8 mouse cellular contexts compared by ENCODE assay signal in genomic region chr8:71592374-71593170, GRCm38 (mm10). TPM values are rescaled to one million over a fixed set of nuclear protein-coding genes. Genes with fewer than 3 reads are reported as not detected.
DNase-seq lines count a peak whose midpoint lies in the region; ATAC-seq and TF ChIP-seq lines count a peak whose summit lies in the region.

No protein-coding gene starts in this region.

- H3K9me3 ChIP-seq in midbrain, embryonic 11.5 days (ENCODE audit: control insufficient read depth, low read length): no peaks in the 10 kb centered on the region
- H3K9me3 ChIP-seq in stomach, embryonic 16.5 days (replicated peaks; ENCODE audit: control insufficient read depth, low read length): no peaks in the 10 kb centered on the region

- H3K79me2 ChIP-seq in liver, adult 2 months (ENCODE audit: control insufficient read depth, insufficient read depth, low read length): no peaks in the 10 kb centered on the region

- 0 out of 2 replicates have a peak, but pooled peaks have one; percentile 49 for TF ChIP-seq POLR2A in liver, adult 2 months (IDR thresholded peaks at IDR 0.05; ENCODE audit: extremely low read depth, insufficient read depth, low read length)

- peak; percentile 55 for DNase-seq in liver, adult 2 months (ENCODE audit: extremely low read depth, low read depth, low spot score)
- DNase-seq in liver: no peak
- DNase-seq in cerebellum, postnatal 14 days: peak; percentile 80 to 88
- peak; percentile 61 to 77 for DNase-seq in gastrocnemius, postnatal 4 days (ENCODE audit: low spot score in 2 of 2)
- peak; percentile 87 for DNase-seq in kidney, adult 11 months
- DNase-seq in left cerebral cortex, postnatal 36 days (ENCODE audit: low spot score in 2 of 2): peak; percentile 93 to 94
- DNase-seq in midbrain, embryonic 11.5 days (ENCODE audit: low spot score, missing footprints): peak; percentile 93

- peak overlapping the region; percentile 97 for H3K9ac ChIP-seq in liver, adult 2 months (ENCODE audit: low read depth, low read length)
- peak overlapping the region; percentile 85 for H3K9ac ChIP-seq in midbrain, embryonic 11.5 days (ENCODE audit: low read length)
- H3K9ac ChIP-seq in stomach, embryonic 16.5 days (ENCODE audit: low read length): peak overlapping the region; percentile 98

- intact Hi-C loops in left cerebral cortex, postnatal 36 days (cut with DNase I): loop anchor here (2.0 kb wide), 1 partner anchor 24 kb away; the partner anchor contains the start of gene Slc27a1

- H3K4me1 ChIP-seq in liver, adult 2 months (ENCODE audit: control insufficient read depth, insufficient read depth, low read length): peaks cover 12% of the 10 kb centered on the region
- peaks cover 22% of the 10 kb centered on the region for H3K4me1 ChIP-seq in midbrain, embryonic 11.5 days (ENCODE audit: control insufficient read depth, insufficient read depth, low read length)
- H3K4me1 ChIP-seq in stomach, embryonic 16.5 days (ENCODE audit: control insufficient read depth, insufficient read depth, low read length): peaks cover 24% of the 10 kb centered on the region

- peak overlapping the region; percentile 86 for H3K4me3 ChIP-seq in liver, adult 2 months (ENCODE audit: insufficient read depth, low read depth, low read length)
- H3K4me3 ChIP-seq in midbrain, embryonic 11.5 days (ENCODE audit: low read depth, low read length): peak overlapping the region; percentile 69
- peak overlapping the region; percentile 94 for H3K4me3 ChIP-seq in stomach, embryonic 16.5 days (replicated peaks; ENCODE audit: low read length)

- H3K27me3 ChIP-seq in liver, adult 2 months (ENCODE audit: control insufficient read depth, insufficient read depth, low read length): no peaks in the 10 kb centered on the region
- no peaks in the 10 kb centered on the region for H3K27me3 ChIP-seq in midbrain, embryonic 11.5 days (ENCODE audit: control insufficient read depth, insufficient read depth, low read length)
- H3K27me3 ChIP-seq in stomach, embryonic 16.5 days (ENCODE audit: control insufficient read depth, insufficient read depth, low read length): no peaks in the 10 kb centered on the region

- WGBS in liver, adult 2 months: 3% methylated on average over 60 of the region's 60 CpGs
- 5% methylated on average over 60 of the region's 60 CpGs for WGBS in midbrain, embryonic 11.5 days
- WGBS in stomach, embryonic 16.5 days: 4% methylated on average over 60 of the region's 60 CpGs

- H3K27ac ChIP-seq in liver, adult 2 months (replicated peaks; ENCODE audit: insufficient read depth, low read depth, low read length): peak overlapping the region; percentile 93
- peak overlapping the region; percentile 94 for H3K27ac ChIP-seq in midbrain, embryonic 11.5 days (ENCODE audit: low read depth, low read length)
- peak overlapping the region; percentile 99 for H3K27ac ChIP-seq in stomach, embryonic 16.5 days (ENCODE audit: low read length)

- TF ChIP-seq CTCF in liver, adult 2 months (IDR thresholded peaks at IDR 0.05; ENCODE audit: low read depth, low read length): peak; percentile 1; the same call in 1 of the 2 replicates

- peak overlapping the region; percentile 86 for H3K4me2 ChIP-seq in midbrain, embryonic 11.5 days
- H3K4me2 ChIP-seq in stomach, embryonic 16.5 days (ENCODE audit: low read depth, low read length): peak overlapping the region; percentile 68

- no peaks in the 10 kb centered on the region for H3K36me3 ChIP-seq in liver, adult 2 months (ENCODE audit: control insufficient read depth, insufficient read depth, low read length)
- H3K36me3 ChIP-seq in midbrain, embryonic 11.5 days (ENCODE audit: control insufficient read depth, insufficient read depth, low read length): no peaks in the 10 kb centered on the region
- no peaks in the 10 kb centered on the region; the same call in 1 of the 2 replicates for H3K36me3 ChIP-seq in stomach, embryonic 16.5 days (ENCODE audit: control insufficient read depth, insufficient read depth, low read length)

- ATAC-seq in midbrain, embryonic 11.5 days (ENCODE audit: low FRiP score): peak; percentile 78
- ATAC-seq in stomach, embryonic 16.5 days (ENCODE audit: insufficient read depth, low FRiP score): peak; percentile 71

RNA-seq across cellular contexts. Expression of gene Pgls, which starts 0.6 kb away (rescaled TPM):
- total RNA-seq in liver, adult 2 months (2014; rRNA removed): 111 and 113 TPM in 2 replicates
- polyA plus RNA-seq in liver, adult 2 months (2012; rRNA removed): 119 and 124 TPM in 2 replicates
- total RNA-seq in gastrocnemius, postnatal 4 days (2021): 10 to 100 TPM; 71.4 to 72.1 TPM
- 10 to 100 TPM; 31.1 to 41.6 TPM for total RNA-seq in left cerebral cortex, postnatal 36 days (2021)
- polyA plus RNA-seq in midbrain, embryonic 11.5 days (2014; fragmentation: Nextera tagmentation; extraction: Ambion mirVana): 224 and 234 TPM in 2 replicates
- polyA plus RNA-seq in stomach, embryonic 16.5 days (2015; fragmentation: Nextera tagmentation; extraction: Ambion mirVana): 200 and 206 TPM in 2 replicates

RNA-seq across cellular contexts. Expression of gene Fam129c, which starts 4.9 kb away (rescaled TPM):
- total RNA-seq in liver, adult 2 months (2014; rRNA removed): 0.92 and 1.3 TPM in 2 replicates
- polyA plus RNA-seq in liver, adult 2 months (2012; rRNA removed): 0.73 and 2.1 TPM in 2 replicates
- total RNA-seq in gastrocnemius, postnatal 4 days (2021): 1 to 10 TPM; 1.8 to 2.6 TPM
- total RNA-seq in left cerebral cortex, postnatal 36 days (2021): 1 to 10 TPM; 3.9 to 4.0 TPM
- 3.2 and 3.6 TPM in 2 replicates for polyA plus RNA-seq in midbrain, embryonic 11.5 days (2014; fragmentation: Nextera tagmentation; extraction: Ambion mirVana)
- polyA plus RNA-seq in stomach, embryonic 16.5 days (2015; fragmentation: Nextera tagmentation; extraction: Ambion mirVana): 3.2 and 4.0 TPM in 2 replicates

RNA-seq across cellular contexts. Expression of gene Colgalt1, which starts 18.2 kb away (rescaled TPM):
- total RNA-seq in liver, adult 2 months (2014; rRNA removed): 43.2 and 55.0 TPM in 2 replicates
- polyA plus RNA-seq in liver, adult 2 months (2012; rRNA removed): 65.3 and 77.3 TPM in 2 replicates
- 10 to 100 TPM; 63.9 to 77.4 TPM for total RNA-seq in gastrocnemius, postnatal 4 days (2021)
- 10 to 100 TPM; 48.5 to 52.2 TPM for total RNA-seq in left cerebral cortex, postnatal 36 days (2021)
- 39.5 and 42.8 TPM in 2 replicates for polyA plus RNA-seq in midbrain, embryonic 11.5 days (2014; fragmentation: Nextera tagmentation; extraction: Ambion mirVana)
- 60.1 and 69.2 TPM in 2 replicates for polyA plus RNA-seq in stomach, embryonic 16.5 days (2015; fragmentation: Nextera tagmentation; extraction: Ambion mirVana)

RNA-seq across cellular contexts. Expression of gene Slc27a1, which starts 23.9 kb away (rescaled TPM):
- 6.8 and 7.2 TPM in 2 replicates for total RNA-seq in liver, adult 2 months (2014; rRNA removed)
- polyA plus RNA-seq in liver, adult 2 months (2012; rRNA removed): 12.5 and 15.7 TPM in 2 replicates
- total RNA-seq in gastrocnemius, postnatal 4 days (2021): 10 to 100 TPM; 51.7 to 52.8 TPM
- 100 to 1,000 TPM in 1 of 2 experiments, 10 to 100 TPM in 1; 94.7 to 109 TPM for total RNA-seq in left cerebral cortex, postnatal 36 days (2021)
- polyA plus RNA-seq in midbrain, embryonic 11.5 days (2014; fragmentation: Nextera tagmentation; extraction: Ambion mirVana): 8.6 and 12.4 TPM in 2 replicates
- polyA plus RNA-seq in stomach, embryonic 16.5 days (2015; fragmentation: Nextera tagmentation; extraction: Ambion mirVana): 35.2 and 41.4 TPM in 2 replicates

RNA-seq across cellular contexts. Expression of gene Nxnl1, which starts 26.2 kb away (rescaled TPM):
- not detected in 2 replicates for total RNA-seq in liver, adult 2 months (2014; rRNA removed)
- not detected in 2 replicates for polyA plus RNA-seq in liver, adult 2 months (2012; rRNA removed)
- total RNA-seq in gastrocnemius, postnatal 4 days (2021): under 1 TPM; 0.26 to 0.29 TPM
- total RNA-seq in left cerebral cortex, postnatal 36 days (2021): under 1 TPM; 0.18 to 0.22 TPM
- polyA plus RNA-seq in midbrain, embryonic 11.5 days (2014; fragmentation: Nextera tagmentation; extraction: Ambion mirVana): not detected in 2 replicates
- polyA plus RNA-seq in stomach, embryonic 16.5 days (2015; fragmentation: Nextera tagmentation; extraction: Ambion mirVana): 0.08 TPM in 1 of 2 replicates, not detected in the other
